Mouse (Mus musculus): ENCODE measurements at regions not wholly inside any gene's neighbourhood (a gene's known extent, or its start where the extent isn't known, plus 50 kb on each side); places are given as distances from the start of the nearest gene placed in this dataset.

DNA sequence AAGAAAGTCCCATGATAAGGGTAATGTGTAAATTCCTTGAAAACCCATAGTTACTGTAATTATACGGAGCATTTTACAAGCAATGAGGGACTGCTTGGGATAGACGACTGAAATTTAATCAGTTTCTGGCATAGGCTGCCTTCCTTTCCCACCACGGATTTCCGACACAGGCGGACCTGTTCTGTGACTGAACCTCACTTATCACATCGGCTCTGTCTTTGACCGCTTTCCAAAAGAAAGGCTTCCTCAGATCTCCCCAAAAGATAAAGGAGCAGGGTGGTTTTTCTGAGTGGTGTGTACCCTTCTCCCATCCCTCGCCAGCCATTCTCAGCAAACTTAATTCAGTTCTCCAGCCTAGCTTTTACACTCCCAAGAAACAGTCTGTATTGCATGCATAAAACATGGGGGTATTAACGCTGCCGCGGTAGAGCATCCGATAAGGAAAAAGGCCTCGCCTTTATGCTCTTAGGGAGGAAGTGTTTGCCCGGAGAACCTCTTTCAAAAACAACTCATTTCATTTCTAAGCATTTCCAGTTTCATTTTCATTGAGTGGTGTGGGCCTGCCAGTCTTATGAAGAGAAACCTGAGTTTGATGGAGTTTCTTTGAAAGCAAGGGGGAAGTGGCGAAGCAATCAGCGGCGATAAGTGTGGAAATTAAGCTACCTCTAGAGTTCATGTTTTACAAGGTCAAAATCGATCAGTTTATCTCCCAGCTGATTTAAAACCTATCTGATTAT is 435.8 kb upstream of the Adgrl2 start:
- no peak for DNase-seq (ENCODE audit: low read depth, low spot score)

GRCm38 (mm10) chr3:149424306-149424705 is 434.0 kb upstream of the Adgrl2 start:
- DNase-seq (ENCODE audit: low read depth, low spot score), result no peak

DNA sequence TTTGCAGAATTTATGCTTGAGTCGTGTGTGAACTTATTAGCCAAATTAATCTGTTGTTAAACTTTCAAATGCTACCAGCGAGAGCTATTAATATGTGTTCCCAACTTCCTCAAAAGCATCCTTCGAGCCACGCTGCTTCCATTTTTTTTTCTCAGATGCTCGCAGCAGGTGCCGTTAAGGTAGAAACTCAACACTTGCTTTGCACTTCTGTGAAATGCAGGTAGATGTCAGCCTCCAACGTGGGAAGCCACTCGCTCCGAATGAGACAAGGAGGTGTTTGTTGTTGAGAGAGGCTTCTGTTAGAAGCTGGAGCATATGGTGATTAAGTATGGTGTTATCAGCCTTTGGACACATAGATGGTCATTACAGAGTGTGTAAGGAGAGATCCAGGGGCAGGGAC is 433.1 kb upstream of the Adgrl2 start:
- DNase-seq (ENCODE audit: low read depth, low spot score), result no peak

GRCm38 (mm10) chr3:149415081-149415480 is 424.7 kb upstream of the Adgrl2 start:
- no peak for DNase-seq (ENCODE audit: low read depth, low spot score)

- DNase-seq (ENCODE audit: low read depth, low spot score), result no peak
These were observed 422.8 kb upstream of the Adgrl2 start for GRCm38 (mm10) chr3:149413114-149413513.

GRCm38 (mm10) chr3:149410518-149410917 is 420.2 kb upstream of the Adgrl2 start:
- no peak for DNase-seq (ENCODE audit: low read depth, low spot score)

DNA sequence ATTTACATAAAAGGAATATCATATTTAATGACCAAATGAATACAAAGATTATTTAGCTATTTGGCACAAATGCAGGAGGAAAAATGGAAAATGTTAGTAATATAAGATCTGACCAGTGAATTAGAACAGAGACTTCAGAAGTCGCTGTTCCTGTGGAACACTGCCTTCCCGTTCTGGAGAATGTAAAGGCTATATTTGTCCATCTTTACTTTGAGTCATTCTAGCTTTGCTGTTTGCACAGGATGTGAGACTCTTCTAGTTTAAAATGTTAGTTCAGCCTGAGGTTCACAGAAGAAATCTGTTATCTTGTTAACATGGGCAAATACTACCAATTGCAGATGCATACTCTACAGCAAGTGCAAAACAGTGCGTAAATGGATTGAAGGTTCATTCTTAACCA is 418.5 kb upstream of the Adgrl2 start:
- no peak for DNase-seq (ENCODE audit: low read depth, low spot score)

DNA sequence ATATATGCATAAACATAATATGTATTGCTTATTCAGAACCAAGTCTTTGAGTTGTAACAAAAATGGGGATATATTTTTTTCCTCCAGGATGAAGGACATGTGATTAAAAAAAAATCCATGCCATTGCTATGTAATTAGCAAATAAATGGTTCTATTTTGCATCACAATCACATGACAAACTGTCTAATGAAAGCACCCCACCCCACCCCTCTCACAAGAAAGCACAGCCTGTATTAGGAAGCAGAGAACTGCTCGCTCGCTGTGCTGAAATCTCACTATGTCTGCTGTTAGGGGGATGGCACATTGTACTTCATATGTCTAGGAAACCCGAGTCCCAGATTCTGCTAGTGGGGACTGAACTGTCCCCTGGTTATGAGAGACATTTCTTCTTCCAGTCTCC is 415.5 kb upstream of the Adgrl2 start:
- DNase-seq (ENCODE audit: low read depth, low spot score), result no peak

DNA sequence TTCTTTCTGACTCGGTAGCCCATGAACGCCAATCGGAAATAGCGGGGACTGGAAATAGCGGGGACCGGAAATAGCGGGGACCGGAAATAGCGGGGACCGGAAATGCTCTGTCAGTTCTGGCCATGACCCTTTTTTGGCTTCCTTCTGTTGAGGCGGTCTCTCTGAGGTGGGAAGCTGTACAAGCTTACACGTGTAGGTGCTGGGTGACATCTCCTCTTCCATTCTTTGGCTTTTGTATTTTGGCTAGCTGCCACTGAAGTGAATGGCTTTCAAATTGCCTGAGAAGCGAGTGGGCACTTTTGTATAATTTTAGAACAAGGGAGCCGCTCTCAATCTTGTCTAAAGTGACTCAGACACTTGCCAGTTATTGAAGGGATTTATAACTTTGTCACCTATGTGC is 414.3 kb upstream of the Adgrl2 start:
- no peak for DNase-seq (ENCODE audit: low read depth, low spot score)

DNA sequence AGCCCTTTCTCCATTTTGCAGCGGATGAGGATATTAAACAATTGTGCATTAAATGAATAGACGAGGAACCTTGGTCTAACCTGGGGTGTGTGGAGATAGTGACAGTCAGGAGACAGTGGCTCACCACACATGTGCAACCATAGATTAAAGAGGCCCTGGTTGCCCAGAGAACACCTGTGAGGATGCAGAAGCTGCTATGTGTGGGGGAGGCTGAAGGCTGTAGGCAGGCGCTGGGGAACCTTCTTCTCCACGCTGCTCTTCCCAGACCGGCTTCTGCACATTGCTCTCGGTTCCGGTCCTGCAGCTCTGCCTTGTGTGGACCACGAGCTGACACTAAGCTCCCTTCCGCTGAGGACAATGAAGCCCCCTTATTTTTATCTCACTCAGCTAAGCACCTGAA is 412.1 kb upstream of the Adgrl2 start:
- no peak for DNase-seq (ENCODE audit: low read depth, low spot score)

- DNase-seq (ENCODE audit: low read depth, low spot score), result no peak
These were observed 404.7 kb upstream of the Adgrl2 start for GRCm38 (mm10) chr3:149395082-149395481.

- DNase-seq (ENCODE audit: low read depth, low spot score), result no peak
These were observed 403.2 kb upstream of the Adgrl2 start for GRCm38 (mm10) chr3:149393317-149394172.

DNA sequence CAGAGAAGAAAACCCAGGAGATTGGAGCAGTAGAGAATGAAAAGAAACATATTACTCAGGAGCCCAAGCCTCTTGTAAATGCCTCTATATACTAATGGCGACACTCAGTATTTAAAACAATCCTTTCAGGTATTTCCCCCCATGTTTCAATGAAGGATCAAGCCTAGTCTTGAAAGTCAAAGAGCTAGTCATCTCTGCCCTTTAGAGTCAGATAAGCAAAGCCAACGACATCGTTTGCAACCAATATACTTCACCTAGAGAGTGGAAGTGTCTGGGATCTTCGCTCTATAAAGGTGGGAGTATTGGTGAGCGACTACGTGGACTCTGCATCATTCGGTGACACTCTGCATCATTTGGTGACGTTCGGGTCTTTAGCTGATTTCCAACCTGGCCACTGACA is 401.8 kb upstream of the Adgrl2 start:
- no peak for DNase-seq (ENCODE audit: low read depth, low spot score)

DNA sequence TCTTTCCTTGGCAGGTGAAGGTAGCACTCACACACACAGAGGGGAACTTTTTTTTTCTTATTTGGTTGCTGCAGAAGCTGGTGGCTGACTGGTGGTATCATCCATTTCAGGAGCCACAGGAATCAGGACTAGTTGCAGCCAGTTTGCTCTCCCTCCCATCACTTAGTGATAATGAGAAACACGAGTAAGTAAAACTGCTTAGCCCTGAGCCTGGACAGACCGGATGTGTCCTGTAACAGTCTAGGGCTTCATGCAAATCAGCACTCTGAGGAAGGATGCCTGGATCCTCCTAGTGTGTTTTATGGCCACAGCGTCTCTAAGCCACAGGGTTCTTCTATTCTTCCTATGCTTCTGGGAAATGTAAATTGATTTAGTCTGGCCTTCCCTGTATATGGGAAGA is 397.2 kb upstream of the Adgrl2 start:
- DNase-seq (ENCODE audit: low read depth, low spot score), result no peak

GRCm38 (mm10) chr3:149386027-149386426 is 395.7 kb upstream of the Adgrl2 start:
- no peak for DNase-seq (ENCODE audit: low read depth, low spot score)

GRCm38 (mm10) chr3:149385336-149385735 is 395.0 kb upstream of the Adgrl2 start:
- DNase-seq (ENCODE audit: low read depth, low spot score), result no peak

DNA sequence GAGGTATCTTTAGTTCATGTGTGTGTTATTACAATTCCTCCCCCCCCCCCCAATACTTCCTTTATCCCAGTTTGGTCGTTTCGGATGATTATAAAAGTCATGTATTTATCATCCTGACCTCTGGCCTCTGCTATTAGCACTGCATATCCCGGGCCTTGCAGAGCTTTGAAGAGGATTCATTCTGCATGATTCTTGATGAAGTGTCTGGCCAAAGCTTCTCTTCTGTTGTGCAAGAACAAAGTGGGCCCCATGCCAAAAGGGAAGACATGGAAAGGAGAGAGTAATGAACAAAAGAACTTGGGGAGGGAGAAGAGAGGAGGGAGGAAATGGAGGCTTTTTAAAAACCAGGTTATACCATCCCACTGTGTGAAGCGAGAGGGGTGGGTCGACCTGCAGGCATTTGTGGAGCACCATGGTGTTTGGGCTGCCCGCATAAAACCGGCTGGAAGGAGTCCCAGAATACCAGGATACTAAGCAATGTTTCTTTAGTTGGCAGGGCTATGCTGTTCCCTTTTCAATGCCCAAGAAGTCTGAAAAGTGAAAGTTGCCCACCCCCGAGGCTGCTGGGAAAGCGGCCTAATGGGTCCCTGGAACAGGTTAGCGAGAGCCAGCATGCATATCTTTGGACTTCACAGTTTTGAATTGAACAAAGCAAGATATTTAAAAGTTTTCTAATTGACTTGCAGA is 391.3 kb upstream of the Adgrl2 start:
- no peak for DNase-seq (ENCODE audit: low read depth, low spot score)

- no peak for DNase-seq (ENCODE audit: low read depth, low spot score)
These were observed 390.7 kb upstream of the Adgrl2 start for GRCm38 (mm10) chr3:149381051-149381450.

DNA sequence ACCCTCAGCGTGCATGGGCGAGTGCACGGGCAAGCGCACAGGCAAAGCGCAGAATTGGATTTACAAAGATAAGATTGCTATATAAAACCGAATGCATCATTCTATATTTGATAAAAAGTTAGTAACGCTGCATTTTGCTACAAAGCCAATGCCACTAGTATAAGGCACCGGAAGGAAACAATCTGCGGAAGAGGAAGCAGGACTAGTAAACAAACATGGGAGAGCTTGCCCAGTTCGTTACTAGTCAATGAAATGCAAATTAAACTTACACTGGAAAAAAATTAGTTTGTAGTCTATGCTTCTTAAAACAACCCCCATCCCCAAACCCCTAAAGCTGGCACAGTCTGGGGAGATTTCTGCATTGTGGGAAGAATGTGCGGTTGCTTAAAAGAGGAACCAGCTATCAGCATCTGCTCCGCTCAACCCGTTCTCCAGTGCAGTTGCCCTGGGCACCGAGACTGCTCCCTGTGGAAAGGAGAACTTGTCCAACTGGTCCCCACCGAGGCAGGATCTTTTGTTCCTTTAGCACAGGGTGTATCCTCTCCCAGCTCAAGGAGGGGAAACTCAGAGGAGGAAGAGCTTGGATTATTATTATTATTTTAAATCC is 389.6 kb upstream of the Adgrl2 start:
- DNase-seq (ENCODE audit: low read depth, low spot score), result no peak

DNA sequence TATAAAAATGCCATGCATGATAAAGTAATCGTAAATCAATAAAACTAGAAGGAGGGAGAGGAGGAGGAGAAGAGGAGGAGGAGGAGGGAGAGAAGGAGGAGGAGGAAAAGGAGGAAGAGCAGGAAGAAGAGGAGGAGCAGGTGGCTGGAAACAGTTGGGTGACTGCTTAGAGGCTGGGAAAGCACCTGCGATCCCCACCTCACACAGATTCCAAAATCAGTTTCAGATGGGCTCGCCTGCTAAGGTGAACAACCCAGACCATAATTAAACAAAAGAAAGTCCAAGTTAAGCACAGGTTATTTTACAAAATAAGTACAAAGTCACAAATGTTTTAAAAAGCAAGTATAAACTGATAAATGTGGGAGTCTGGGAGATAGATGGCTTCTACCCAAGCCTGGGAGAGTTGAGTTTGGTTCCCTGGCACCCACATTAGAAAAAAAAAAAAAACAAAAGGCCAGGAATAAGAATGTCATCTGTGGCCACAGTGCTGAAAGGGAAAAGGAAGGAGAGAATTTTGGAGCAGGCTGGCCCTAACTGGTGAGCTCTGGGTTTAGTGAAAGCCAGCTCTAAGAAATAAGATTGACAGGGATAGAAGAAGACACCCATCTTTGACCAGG is 389.0 kb upstream of the Adgrl2 start:
- no peak for DNase-seq (ENCODE audit: low read depth, low spot score)

DNA sequence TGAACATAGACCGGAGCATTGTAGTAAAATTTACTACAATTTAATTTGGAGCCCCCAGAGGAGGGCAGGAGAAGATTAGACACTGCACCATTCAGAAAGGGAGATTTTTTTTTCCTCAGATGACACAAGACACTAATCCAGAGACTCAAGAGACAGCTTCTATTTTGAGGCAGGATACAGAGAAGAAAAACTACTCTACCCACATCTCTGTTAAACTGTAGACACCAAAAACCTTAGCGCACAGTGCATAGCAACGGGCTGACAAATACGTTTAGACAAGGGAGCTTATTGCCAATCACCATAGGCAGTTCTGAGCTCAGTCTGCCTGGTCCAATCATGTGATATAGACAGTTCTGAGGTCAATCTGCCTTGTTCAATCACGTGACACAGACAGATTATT is 381.1 kb upstream of the Adgrl2 start:
- no peak for DNase-seq (ENCODE audit: low read depth, low spot score)

All from embryo, embryonic 11.5 days (tissue).